Mouse (Mus musculus): ENCODE measurements around the gene Nckap5. TPM values are rescaled to one million over a fixed set of nuclear protein-coding genes. Genes with fewer than 3 reads are reported as not detected.

The Nckap5 gene
- polyA plus RNA-seq, 1 experiment from 2014 or later, result 8.8 TPM

DNA sequence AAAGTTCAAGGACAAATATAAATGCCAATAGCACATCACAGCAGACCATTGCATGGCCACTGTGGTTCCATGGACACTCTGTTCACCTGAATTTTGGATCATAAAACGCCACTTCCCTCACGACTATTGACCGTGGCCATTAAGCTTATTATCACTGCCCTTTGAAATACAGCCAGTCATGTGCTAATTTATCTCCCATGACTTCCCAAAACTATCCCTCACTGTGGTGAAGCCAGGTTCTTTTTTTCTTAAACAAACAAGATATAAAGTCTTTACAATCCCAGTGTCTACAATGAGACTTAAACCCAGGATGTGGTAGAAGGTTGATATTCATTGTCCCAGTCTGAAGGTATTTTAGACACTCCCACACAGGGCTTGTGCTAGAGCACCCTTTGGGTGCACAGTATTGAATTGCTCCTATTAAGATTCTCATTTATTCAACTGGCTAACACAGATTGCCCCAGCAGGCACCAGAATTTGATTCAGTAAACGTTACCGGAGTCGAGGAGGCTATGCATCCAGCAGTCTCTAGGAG lies 293.3 kb downstream of the Nckap5 start:
- no peaks in the 10 kb centered on the region for H3K4me1 ChIP-seq (replicated peaks)
- no peak for ATAC-seq (replicated peaks; ENCODE audit: insufficient number of reproducible peaks, insufficient read depth, low FRiP score, low read depth)
- WGBS, result 80% methylated on average over 6 of the region's 6 CpGs
- no peak overlapping the region for H3K4me2 ChIP-seq
- H3K9me3 ChIP-seq (replicated peaks), result no peaks in the 10 kb centered on the region
- H3K27me3 ChIP-seq, result no peaks in the 10 kb centered on the region
- H3K4me3 ChIP-seq, result no peak overlapping the region
- no peaks in the 10 kb centered on the region for H3K36me3 ChIP-seq
- no peak overlapping the region for H3K27ac ChIP-seq
- H3K9ac ChIP-seq, result no peak overlapping the region

DNA sequence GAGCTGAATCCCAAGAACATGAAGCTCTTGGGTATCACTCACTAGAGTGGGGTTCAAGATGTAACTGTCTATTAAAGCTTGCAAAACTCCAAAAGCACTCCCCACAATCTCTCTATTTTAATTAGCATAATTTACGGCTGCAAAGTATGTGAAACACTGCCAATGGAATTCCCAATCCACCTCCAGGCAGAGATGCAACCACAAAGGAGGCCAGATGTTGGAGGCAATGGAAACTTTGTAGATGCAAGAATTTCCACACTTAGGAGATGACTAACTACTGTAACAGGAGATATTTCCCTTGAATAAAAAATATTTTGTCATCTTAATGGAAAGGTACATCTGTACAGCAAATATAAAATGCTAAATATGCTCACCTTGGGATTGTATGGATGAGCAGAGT lies 295.1 kb downstream of the Nckap5 start:
- Histone ChIP-seq H3K9me3 (replicated peaks) (no peaks in the 10 kb centered on the region), H3K4me2 (no peak overlapping the region), H3K27me3 (no peaks in the 10 kb centered on the region), H3K4me3 (no peak overlapping the region), H3K27ac (no peak overlapping the region), H3K9ac (no peak overlapping the region), H3K36me3 (no peaks in the 10 kb centered on the region), H3K4me1 (replicated peaks) (no peaks in the 10 kb centered on the region)
- no peak for ATAC-seq (replicated peaks; ENCODE audit: insufficient number of reproducible peaks, insufficient read depth, low FRiP score, low read depth)
- WGBS, result 70% methylated on average over 1 of the region's 1 CpGs

DNA sequence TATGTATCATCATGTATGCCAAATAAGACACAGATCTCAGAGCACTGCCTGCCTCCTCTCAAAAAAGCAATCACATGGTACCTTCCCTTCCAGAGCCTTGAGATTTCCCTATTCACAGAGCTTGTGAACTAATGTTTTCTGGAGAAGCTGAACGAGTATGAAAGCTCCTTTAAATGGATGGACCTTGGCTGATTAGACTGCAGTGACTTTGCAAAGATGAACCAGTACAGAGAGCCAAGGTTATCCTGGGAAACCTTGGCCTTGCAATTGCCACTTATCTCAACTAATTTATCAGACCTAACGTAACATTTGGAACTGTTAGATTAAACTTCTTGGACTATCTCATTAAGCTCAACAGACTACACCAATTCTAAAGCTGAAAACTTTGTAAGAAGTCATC lies 296.6 kb downstream of the Nckap5 start:
- no peaks in the 10 kb centered on the region for H3K36me3 ChIP-seq
- H3K9ac ChIP-seq, result no peak overlapping the region
- 51% methylated on average over 2 of the region's 2 CpGs for WGBS
- no peak overlapping the region for H3K4me3 ChIP-seq
- no peaks in the 10 kb centered on the region for H3K27me3 ChIP-seq
- no peaks in the 10 kb centered on the region for H3K4me1 ChIP-seq (replicated peaks)
- no peaks in the 10 kb centered on the region for H3K9me3 ChIP-seq (replicated peaks)
- no peak for ATAC-seq (replicated peaks; ENCODE audit: insufficient number of reproducible peaks, insufficient read depth, low FRiP score, low read depth)
- no peak overlapping the region for H3K4me2 ChIP-seq
- no peak overlapping the region for H3K27ac ChIP-seq

GRCm38 (mm10) chr1:126528043-126528598 lies 302.5 kb downstream of the Nckap5 start:
- Histone ChIP-seq H3K4me1 (replicated peaks) (no peaks in the 10 kb centered on the region), H3K4me2 (no peak overlapping the region), H3K27me3 (no peaks in the 10 kb centered on the region), H3K9me3 (replicated peaks) (no peaks in the 10 kb centered on the region), H3K9ac (no peak overlapping the region), H3K4me3 (no peak overlapping the region), H3K27ac (no peak overlapping the region), H3K36me3 (no peaks in the 10 kb centered on the region)
- ATAC-seq (replicated peaks; ENCODE audit: insufficient number of reproducible peaks, insufficient read depth, low FRiP score, low read depth), result no peak
- 90% methylated on average over 7 of the region's 7 CpGs for WGBS

GRCm38 (mm10) chr1:126518067-126518466 lies 312.5 kb downstream of the Nckap5 start:
- 76% methylated on average over 3 of the region's 3 CpGs for WGBS
- Histone ChIP-seq H3K27ac (no peak overlapping the region), H3K4me2 (no peak overlapping the region), H3K36me3 (no peaks in the 10 kb centered on the region), H3K9me3 (replicated peaks) (no peaks in the 10 kb centered on the region), H3K9ac (no peak overlapping the region), H3K4me1 (replicated peaks) (no peaks in the 10 kb centered on the region; the same call in 1 of the 2 replicates), H3K4me3 (no peak overlapping the region), H3K27me3 (no peaks in the 10 kb centered on the region)
- no peak for ATAC-seq (replicated peaks; ENCODE audit: insufficient number of reproducible peaks, insufficient read depth, low FRiP score, low read depth)

GRCm38 (mm10) chr1:126517427-126517826 lies 313.2 kb downstream of the Nckap5 start:
- no peak overlapping the region for H3K4me2 ChIP-seq
- no peak for ATAC-seq (replicated peaks; ENCODE audit: insufficient number of reproducible peaks, insufficient read depth, low FRiP score, low read depth)
- no peak overlapping the region for H3K9ac ChIP-seq
- H3K27me3 ChIP-seq, result no peaks in the 10 kb centered on the region
- H3K4me3 ChIP-seq, result no peak overlapping the region
- no peaks in the 10 kb centered on the region; the same call in 1 of the 2 replicates for H3K4me1 ChIP-seq (replicated peaks)
- no peaks in the 10 kb centered on the region for H3K9me3 ChIP-seq (replicated peaks)
- WGBS, result 74% methylated on average over 1 of the region's 1 CpGs
- no peak overlapping the region for H3K27ac ChIP-seq
- H3K36me3 ChIP-seq, result no peaks in the 10 kb centered on the region

- Histone ChIP-seq H3K4me3 (no peak overlapping the region), H3K27ac (no peak overlapping the region), H3K9ac (no peak overlapping the region), H3K4me2 (no peak overlapping the region), H3K9me3 (replicated peaks) (no peaks in the 10 kb centered on the region), H3K4me1 (replicated peaks) (no peaks in the 10 kb centered on the region; the same call in 1 of the 2 replicates), H3K36me3 (no peaks in the 10 kb centered on the region), H3K27me3 (no peaks in the 10 kb centered on the region)
- WGBS, result 41% methylated on average over 3 of the region's 3 CpGs
- no peak for ATAC-seq (replicated peaks; ENCODE audit: insufficient number of reproducible peaks, insufficient read depth, low FRiP score, low read depth)
These were observed 315.4 kb downstream of the Nckap5 start for GRCm38 (mm10) chr1:126515054-126515756.

- no peaks in the 10 kb centered on the region for H3K4me1 ChIP-seq (replicated peaks)
- H3K9ac ChIP-seq, result no peak overlapping the region
- no peaks in the 10 kb centered on the region for H3K9me3 ChIP-seq (replicated peaks)
- no peak overlapping the region for H3K4me3 ChIP-seq
- H3K36me3 ChIP-seq, result no peaks in the 10 kb centered on the region
- no peak overlapping the region for H3K27ac ChIP-seq
- WGBS, result 57% methylated on average over 5 of the region's 5 CpGs
- no peak for ATAC-seq (replicated peaks; ENCODE audit: insufficient number of reproducible peaks, insufficient read depth, low FRiP score, low read depth)
- H3K4me2 ChIP-seq, result no peak overlapping the region
- H3K27me3 ChIP-seq, result no peaks in the 10 kb centered on the region
These were observed 318.7 kb downstream of the Nckap5 start for GRCm38 (mm10) chr1:126511835-126512445.

DNA sequence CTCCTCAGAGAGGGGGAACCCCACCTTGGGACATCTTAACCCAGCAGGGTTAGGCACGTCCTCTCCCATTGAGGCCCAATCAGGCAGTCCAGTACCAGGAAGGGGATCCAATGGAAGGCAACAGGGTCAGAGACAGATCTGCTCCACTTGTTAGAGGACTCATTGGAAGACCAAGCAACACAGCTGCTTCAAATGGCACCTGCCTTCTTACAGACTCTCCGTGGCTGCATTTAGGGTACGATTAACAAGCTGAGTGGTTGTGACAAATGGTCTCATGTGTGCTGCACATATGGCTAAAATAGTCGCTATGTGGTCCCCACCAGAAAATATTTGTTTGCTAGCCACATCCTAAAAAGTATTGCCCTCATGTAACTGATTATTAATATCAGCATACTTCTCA lies 325.9 kb downstream of the Nckap5 start:
- ATAC-seq (replicated peaks; ENCODE audit: insufficient number of reproducible peaks, insufficient read depth, low FRiP score, low read depth), result no peak
- H3K36me3 ChIP-seq, result no peaks in the 10 kb centered on the region
- no peak overlapping the region for H3K9ac ChIP-seq
- no peak overlapping the region for H3K4me3 ChIP-seq
- WGBS, result 70% methylated on average over 4 of the region's 4 CpGs
- H3K4me1 ChIP-seq (replicated peaks), result no peaks in the 10 kb centered on the region
- no peak overlapping the region for H3K27ac ChIP-seq
- no peaks in the 10 kb centered on the region for H3K27me3 ChIP-seq
- no peak overlapping the region for H3K4me2 ChIP-seq
- no peaks in the 10 kb centered on the region for H3K9me3 ChIP-seq (replicated peaks)

- no peak overlapping the region for H3K4me2 ChIP-seq
- H3K4me3 ChIP-seq, result no peak overlapping the region
- ATAC-seq (replicated peaks; ENCODE audit: insufficient number of reproducible peaks, insufficient read depth, low FRiP score, low read depth), result no peak
- no peaks in the 10 kb centered on the region for H3K36me3 ChIP-seq
- H3K4me1 ChIP-seq (replicated peaks), result no peaks in the 10 kb centered on the region
- H3K9ac ChIP-seq, result no peak overlapping the region
- no peaks in the 10 kb centered on the region for H3K9me3 ChIP-seq (replicated peaks)
- WGBS, result 51% methylated on average over 2 of the region's 2 CpGs
- no peak overlapping the region for H3K27ac ChIP-seq
- no peaks in the 10 kb centered on the region for H3K27me3 ChIP-seq
These were observed 327.9 kb downstream of the Nckap5 start for GRCm38 (mm10) chr1:126502741-126503140.

GRCm38 (mm10) chr1:126496722-126497121 lies 333.9 kb downstream of the Nckap5 start:
- Histone ChIP-seq H3K4me3 (no peak overlapping the region), H3K36me3 (no peaks in the 10 kb centered on the region), H3K27me3 (peaks cover 8% of the 10 kb centered on the region), H3K4me2 (no peak overlapping the region), H3K9ac (no peak overlapping the region), H3K4me1 (replicated peaks) (peaks cover 8% of the 10 kb centered on the region; the same call in 1 of the 2 replicates), H3K9me3 (replicated peaks) (no peaks in the 10 kb centered on the region), H3K27ac (no peak overlapping the region)
- 71% methylated on average over 7 of the region's 7 CpGs for WGBS
- no peak for ATAC-seq (replicated peaks; ENCODE audit: insufficient number of reproducible peaks, insufficient read depth, low FRiP score, low read depth)

Measured in heart, embryonic 15.5 days (tissue).